Comparison of ENCODE assay signal across 14 mouse cellular contexts in the genomic region with DNA sequence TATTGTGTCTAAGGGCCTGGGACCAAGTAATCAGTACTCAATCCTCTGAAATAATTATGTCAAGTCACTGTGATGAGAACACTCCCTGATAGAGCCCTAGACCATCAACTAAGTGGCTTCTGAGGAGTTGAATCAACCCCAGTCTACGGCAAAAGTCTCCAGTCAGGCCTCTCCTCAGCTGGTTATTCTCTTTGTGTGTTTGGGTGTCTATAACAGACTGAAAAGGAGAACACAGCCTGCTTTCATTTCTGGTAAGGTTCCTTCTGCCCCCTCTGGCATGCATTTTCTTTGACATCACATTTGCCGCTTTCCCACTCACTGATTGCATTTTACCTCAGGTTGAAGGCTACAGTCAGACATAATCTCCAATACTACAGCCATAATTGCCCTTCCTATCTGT.
"Had no signal": no experiment of that assay in that cellular context is flagged by ENCODE, and none has a peak within 500 bp of the region (broad histone marks: within the 10 kb centered on the region; RNA-seq: fewer than 3 reads in every experiment).

No protein-coding gene starts in this region.

- H3K4me3 ChIP-seq: kidney, embryonic 15.5 days; left cerebral cortex, adult 2 months; limb, embryonic 12.5 days; liver, embryonic 13.5 days had no signal

- H3K36me3 ChIP-seq: kidney, embryonic 15.5 days; limb, embryonic 12.5 days; liver, embryonic 13.5 days had no signal

- DNase-seq: kidney, postnatal 10 days; kidney, postnatal 36 days; layer of hippocampus, postnatal 36 days; liver, embryonic 13.5 days; lung, adult 2 months; lung, postnatal 14 days; lung, postnatal 4 days; midbrain, embryonic 14.5 days; thymus, adult 18-20 months; thymus, postnatal 36 days had no signal

- H3K4me1 ChIP-seq: kidney, embryonic 15.5 days; limb, embryonic 12.5 days; liver, embryonic 13.5 days had no signal

- H3K27ac ChIP-seq: kidney, embryonic 15.5 days; left cerebral cortex, adult 2 months; limb, embryonic 12.5 days; liver, embryonic 13.5 days had no signal

- H3K4me2 ChIP-seq: kidney, embryonic 15.5 days; limb, embryonic 12.5 days; liver, embryonic 13.5 days; midbrain, embryonic 11.5 days had no signal

- H3K27me3 ChIP-seq: kidney, embryonic 15.5 days; limb, embryonic 12.5 days; liver, embryonic 13.5 days had no signal

- H3K9ac ChIP-seq: kidney, embryonic 15.5 days; limb, embryonic 12.5 days; liver, embryonic 13.5 days had no signal

- H3K9me3 ChIP-seq: kidney, embryonic 15.5 days; limb, embryonic 12.5 days; liver, embryonic 13.5 days had no signal
